Mouse (Mus musculus): ENCODE data around the gene Rpl14. TPM values are rescaled to one million over a fixed set of nuclear protein-coding genes. Genes with fewer than 3 reads are reported as not detected.

The Rpl14 gene
- total RNA-seq, 1 experiment from 2014 or later, result 988 TPM

DNA sequence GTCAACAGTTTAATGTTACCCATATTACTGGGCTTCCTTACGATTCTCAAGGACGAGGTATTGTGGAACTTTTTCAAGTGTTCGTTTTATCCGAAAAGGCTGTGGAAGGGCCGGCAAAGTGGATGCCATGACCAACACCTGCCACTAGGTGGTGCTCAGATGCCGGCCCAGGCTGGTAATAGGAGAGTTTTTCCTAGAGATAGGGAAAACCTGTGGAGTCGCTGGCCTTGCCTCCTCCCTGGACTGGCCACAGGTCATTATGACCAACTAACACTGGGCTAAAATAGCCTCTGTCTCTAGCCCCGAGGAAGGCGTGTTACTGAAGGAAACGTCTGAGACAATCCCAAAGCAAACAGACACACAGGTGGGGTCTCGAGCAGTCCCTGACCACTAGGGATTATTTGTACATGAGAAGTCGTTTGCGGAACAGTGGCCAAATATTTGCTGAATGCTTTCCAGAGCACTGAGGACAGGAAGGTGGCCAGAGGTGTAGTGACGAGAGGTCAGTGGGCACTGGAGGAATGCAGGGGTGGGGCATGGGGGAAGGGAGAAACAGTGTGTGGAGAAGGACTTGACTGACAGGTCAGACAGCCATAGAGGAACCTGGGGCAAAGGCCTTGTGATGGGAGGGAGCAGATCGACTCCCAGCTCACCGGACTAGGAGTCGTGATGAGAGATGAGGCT, 30.4 kb downstream of the Rpl14 start:
- ATAC-seq (replicated peaks; ENCODE audit: insufficient number of reproducible peaks, low FRiP score, low TSS enrichment, poor library complexity, severe bottlenecking), result peak; percentile 77

DNA sequence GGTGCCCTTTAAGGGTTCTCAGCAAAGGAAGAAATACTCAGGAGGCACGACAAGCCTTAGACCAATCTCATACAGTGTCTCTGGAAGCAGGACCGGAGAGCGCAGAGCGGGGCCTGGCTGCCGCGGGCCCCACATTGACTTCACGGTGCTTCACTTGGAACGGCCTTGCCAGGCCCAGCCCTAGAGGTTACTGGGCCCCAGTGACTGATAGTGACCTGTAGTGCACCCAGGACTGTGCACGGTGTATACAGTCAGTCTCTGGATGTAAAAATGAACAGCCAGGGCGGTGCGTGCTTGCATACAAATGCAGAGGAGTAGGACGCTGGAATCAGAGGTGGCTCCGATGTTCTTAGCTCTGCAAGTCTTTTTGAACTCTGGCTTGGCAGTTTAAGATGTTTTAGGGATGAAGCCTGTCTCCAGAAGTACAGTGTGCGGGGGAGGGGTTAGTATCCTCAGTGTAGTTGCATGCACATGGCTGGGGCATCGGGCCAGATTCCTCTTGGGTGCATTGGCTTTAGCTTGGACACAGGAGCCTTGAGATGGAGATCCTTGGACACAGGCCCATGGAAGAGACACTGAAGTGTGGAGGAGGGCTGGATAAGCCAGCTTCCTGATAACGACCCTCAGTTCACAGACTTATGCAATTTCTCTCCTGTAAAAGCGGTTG, 31.1 kb downstream of the Rpl14 start:
- 0 out of 2 replicates have a peak, but pooled peaks have one; percentile 21 for ATAC-seq (replicated peaks; ENCODE audit: insufficient number of reproducible peaks, low FRiP score, low TSS enrichment, poor library complexity, severe bottlenecking)

DNA sequence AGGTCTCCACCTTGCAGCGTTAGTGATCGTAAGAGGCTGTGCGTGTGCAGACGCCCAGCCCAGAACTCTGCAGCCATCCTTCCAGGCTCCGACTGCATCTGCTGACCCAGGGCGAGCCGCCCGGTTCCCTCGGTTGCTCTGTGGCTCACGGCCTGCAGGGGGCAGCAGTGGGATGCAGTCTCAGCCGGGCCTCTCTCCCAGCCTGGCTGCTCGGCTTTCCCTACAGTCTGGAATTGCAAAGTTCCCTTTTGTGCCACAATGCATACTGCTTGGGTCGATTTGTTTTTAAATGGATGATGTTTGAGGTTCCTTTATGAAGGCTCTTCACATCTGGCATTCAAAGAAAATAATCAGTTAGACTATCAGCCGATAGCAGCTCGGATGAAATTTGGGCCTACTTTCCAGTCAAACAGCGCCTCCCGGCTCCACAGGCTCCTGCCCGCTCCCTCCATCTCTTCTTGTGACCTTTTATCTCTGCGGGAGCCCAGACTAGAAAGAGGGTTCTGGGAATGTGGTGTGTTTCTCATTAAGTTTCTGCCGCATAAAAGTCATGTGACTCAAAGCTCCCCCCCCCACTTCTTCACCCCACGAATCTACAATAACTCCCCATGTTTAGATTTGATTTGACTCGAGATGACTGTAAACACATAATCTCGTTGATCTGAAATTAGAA, 31.7 kb downstream of the Rpl14 start:
- ATAC-seq (replicated peaks; ENCODE audit: insufficient number of reproducible peaks, low FRiP score, low TSS enrichment, poor library complexity, severe bottlenecking), result peak; percentile 84

DNA sequence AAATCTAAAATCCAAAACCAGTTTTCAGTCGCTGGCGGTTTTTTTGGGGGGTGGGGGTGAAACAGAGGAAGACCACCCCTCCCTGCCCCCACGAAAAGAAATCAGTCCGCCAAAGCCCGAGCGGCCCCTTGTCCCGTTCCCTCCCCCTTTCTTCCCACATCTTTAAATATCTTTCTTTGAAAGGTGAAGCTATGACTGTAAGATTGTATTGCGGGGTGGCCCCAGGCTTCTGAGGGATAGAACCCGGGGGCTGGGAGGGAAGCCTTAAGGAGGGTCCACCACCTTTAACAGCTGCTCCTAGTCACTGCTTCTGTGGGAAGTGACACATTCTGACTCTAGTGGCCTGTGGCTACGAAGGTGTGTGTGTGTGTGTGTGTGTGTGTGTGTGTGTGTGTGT, 32.3 kb downstream of the Rpl14 start:
- no peak for ATAC-seq (replicated peaks; ENCODE audit: insufficient number of reproducible peaks, low FRiP score, low TSS enrichment, poor library complexity, severe bottlenecking)

DNA sequence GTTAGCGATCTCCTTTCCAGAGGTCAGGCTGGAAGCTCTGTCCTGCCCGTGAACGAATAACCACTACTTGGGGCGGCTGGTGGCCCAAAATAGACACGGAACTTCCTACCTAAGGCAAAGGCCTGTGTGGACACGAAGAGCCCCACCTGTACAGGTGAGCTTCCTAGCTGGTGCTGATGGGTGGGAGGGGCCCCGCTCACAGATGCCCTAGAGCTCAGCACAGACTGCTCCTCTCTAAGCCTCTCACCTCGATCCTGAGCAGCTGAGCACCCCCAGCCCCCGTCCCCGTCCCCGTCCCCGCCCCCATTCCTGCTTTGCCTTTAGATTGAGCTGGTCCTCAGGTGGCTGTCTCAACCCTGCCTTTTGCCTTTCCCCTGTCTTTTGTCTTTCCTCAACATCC, 32.7 kb downstream of the Rpl14 start:
- ATAC-seq (replicated peaks; ENCODE audit: insufficient number of reproducible peaks, low FRiP score, low TSS enrichment, poor library complexity, severe bottlenecking), result no peak

DNA sequence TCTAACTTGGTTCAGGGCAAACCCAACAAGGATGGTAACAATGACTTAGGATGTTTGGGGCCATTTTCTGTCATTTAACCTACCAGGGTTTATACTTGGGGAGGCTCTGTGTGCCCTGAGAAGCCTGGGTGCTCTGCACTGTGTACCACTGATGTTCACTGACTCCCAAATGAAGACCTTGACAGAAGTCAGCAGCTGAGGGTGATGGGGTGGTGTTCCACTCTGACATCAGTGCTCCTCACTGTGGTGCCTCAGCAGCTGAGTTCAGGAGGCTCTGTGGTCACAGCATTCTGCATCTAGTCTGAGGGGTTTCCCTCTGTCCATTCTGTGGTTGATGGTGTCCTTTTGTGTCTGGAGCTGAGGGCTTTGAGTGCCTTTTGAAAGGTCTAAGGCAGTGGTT, 39.8 kb downstream of the Rpl14 start:
- no peak for ATAC-seq (replicated peaks; ENCODE audit: insufficient number of reproducible peaks, low FRiP score, low TSS enrichment, poor library complexity, severe bottlenecking)

DNA sequence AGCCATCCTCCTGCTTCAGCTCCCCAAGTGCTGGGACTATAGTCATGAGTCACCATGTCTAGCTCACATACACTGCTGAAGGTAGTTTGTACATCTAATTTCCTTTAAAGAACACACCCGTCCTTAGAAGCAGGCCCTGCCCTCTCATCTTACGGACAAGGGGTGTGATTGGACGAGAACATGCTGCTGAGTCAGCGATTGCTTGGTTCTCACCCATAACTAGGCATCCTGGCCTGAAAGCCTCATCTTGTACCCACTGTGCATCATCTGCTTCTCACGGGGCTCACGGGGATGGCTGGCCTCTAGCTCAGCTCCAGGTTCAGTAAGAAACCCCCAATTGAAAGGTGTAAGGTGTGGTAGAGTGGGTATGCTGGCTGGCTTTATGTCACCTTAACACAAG, 42.8 kb downstream of the Rpl14 start:
- ATAC-seq (replicated peaks; ENCODE audit: insufficient number of reproducible peaks, low FRiP score, low TSS enrichment, poor library complexity, severe bottlenecking), result no peak

DNA sequence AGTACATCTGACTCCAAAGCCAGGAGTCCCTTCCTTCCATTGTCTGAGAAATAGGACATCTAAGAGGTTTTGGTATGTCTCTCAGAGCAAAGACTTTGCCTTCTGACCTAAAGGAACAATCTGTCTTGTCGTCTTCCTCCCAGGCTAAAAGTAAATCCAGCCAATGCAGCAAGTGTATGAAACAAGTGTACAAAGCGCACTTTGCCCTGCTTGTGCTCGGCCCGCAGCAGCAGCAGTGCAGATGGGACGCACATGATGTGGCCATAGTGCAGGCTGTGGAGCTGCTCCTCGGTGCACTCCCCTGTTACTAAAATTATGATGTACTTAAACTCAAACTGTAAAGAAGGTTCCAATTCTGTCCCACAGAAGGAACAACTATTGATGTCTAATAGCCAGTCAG, 46.9 kb downstream of the Rpl14 start:
- ATAC-seq (replicated peaks; ENCODE audit: insufficient number of reproducible peaks, low FRiP score, low TSS enrichment, poor library complexity, severe bottlenecking), result no peak

DNA sequence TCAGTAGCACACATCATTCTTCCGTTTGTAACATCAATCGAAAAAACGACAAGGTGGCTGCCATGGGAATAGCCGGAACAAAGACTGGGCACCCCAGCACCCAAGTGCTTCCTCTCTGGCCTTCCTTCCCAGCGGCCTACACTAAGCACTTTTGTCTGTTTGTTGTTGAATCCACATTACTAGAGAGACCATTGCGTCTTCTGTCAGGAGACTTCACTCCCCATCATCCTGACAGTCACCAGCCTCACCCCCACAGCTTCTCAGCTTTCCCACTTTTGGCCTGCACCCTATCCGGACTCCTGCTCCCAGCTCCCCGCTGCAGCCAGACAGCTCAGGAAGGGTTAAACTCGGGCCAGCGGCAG, 48.1 kb downstream of the Rpl14 start:
- ATAC-seq (replicated peaks; ENCODE audit: insufficient number of reproducible peaks, low FRiP score, low TSS enrichment, poor library complexity, severe bottlenecking), result no peak

DNA sequence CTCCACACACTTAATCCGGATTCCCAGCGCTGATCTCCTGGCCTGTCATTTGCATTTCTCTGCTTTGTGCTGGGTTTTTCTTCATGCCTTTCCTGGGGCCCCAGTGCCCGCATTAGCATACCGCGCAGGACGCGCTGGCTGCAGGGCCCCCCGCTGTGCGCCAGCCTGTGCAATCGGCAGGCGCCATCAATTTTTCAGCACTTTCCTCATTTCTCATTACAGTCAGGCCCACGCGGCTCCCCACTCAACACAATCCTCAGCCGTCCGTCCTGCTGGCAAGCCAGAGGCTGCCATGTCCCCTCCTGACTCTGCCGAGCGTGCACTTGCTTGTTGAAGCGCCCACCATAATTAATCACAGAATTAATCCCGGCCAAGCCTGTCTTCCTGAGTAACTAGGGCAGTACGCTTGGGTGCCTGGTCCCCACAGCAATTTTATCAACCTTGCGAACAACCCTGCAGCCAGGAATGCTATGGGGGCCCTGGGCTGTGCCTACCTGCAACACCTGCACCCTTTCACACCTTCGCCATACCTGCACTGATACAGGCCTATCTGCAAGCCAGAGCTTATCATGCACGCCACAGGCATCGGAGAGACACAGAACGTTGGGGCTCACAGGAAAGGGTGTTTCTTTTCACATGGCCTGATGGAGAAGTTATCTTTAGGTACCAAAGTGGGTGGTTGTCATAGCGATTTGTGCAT, 48.6 kb downstream of the Rpl14 start:
- ATAC-seq (replicated peaks; ENCODE audit: insufficient number of reproducible peaks, low FRiP score, low TSS enrichment, poor library complexity, severe bottlenecking), result no peak

DNA sequence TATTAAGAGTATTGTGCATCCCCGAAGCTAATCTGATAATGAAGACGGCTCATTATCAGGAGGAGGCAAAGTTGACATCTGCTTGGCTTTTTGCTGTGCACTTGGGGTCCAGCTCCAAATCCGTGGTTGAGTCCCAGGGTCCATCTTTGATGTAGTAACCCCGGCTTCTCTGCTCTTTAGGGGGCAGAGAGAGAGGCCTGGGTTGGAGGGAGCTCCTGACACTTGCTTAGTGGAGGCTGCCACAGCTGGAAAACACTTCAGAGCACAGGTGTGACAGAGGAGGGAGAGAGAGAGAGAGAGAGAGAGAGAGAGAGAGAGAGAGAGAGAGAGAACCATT, 49.1 kb downstream of the Rpl14 start:
- no peak for ATAC-seq (replicated peaks; ENCODE audit: insufficient number of reproducible peaks, low FRiP score, low TSS enrichment, poor library complexity, severe bottlenecking)

Other genes with a start within 250 kb of the Rpl14 start
- gene Eif1b, start 79.2 kb upstream of the Rpl14 start, total RNA-seq (2017), result 37.5 to 68.8 TPM (median 67.8 TPM) in 3 replicates
- not detected in 3 replicates for gene Entpd3, start 31.6 kb upstream of the Rpl14 start, total RNA-seq (2017)